Mouse (Mus musculus): Measurements from ENCODE around the gene Fcho1.
"Not testable (repeated sequence)": the region's sequence is repeated elsewhere in the genome, so short reads cannot be mapped to it uniquely, and the experiment has no call there.

The Fcho1 gene

GRCm38 (mm10) chr8:71725122-71725924 is at the start of gene Fcho1:
TSS of gene Fcho1 (minus strand) at chr8:71725716.
- peak; percentile 92 for DNase-seq (ENCODE audit: low spot score)

GRCm38 (mm10) chr8:71771336-71771735 is 45.8 kb upstream of the Fcho1 start:
- DNase-seq (ENCODE audit: low spot score), result no peak

GRCm38 (mm10) chr8:71758816-71759215 is 33.3 kb upstream of the Fcho1 start:
- DNase-seq (ENCODE audit: low spot score), result no peak

GRCm38 (mm10) chr8:71752881-71753552 is 27.5 kb upstream of the Fcho1 start:
- DNase-seq (ENCODE audit: low spot score), result not testable (repeated sequence)

GRCm38 (mm10) chr8:71752263-71752662 is 26.7 kb upstream of the Fcho1 start:
- not testable (repeated sequence) for DNase-seq (ENCODE audit: low spot score)

- peak; percentile 78 for DNase-seq (ENCODE audit: low spot score)
These were observed 25.9 kb upstream of the Fcho1 start for GRCm38 (mm10) chr8:71751337-71751886.

- not testable (repeated sequence) for DNase-seq (ENCODE audit: low spot score)
These were observed 24.0 kb upstream of the Fcho1 start for GRCm38 (mm10) chr8:71749321-71750075.

GRCm38 (mm10) chr8:71747082-71747481 is 21.6 kb upstream of the Fcho1 start:
- not testable (repeated sequence) for DNase-seq (ENCODE audit: low spot score)

- DNase-seq (ENCODE audit: low spot score), result no peak
These were observed 19.8 kb upstream of the Fcho1 start for GRCm38 (mm10) chr8:71745322-71745721.

GRCm38 (mm10) chr8:71742783-71743182 is 17.3 kb upstream of the Fcho1 start:
- DNase-seq (ENCODE audit: low spot score), result no peak

- peak; percentile 46 for DNase-seq (ENCODE audit: low spot score)
These were observed 16.2 kb upstream of the Fcho1 start for GRCm38 (mm10) chr8:71741687-71742114.

GRCm38 (mm10) chr8:71741226-71741625 is 15.7 kb upstream of the Fcho1 start:
- no peak for DNase-seq (ENCODE audit: low spot score)

GRCm38 (mm10) chr8:71738316-71738715 is 12.8 kb upstream of the Fcho1 start:
- not testable (repeated sequence) for DNase-seq (ENCODE audit: low spot score)

GRCm38 (mm10) chr8:71731652-71732230 is 6.2 kb upstream of the Fcho1 start:
- no peak for DNase-seq (ENCODE audit: low spot score)

- no peak for DNase-seq (ENCODE audit: low spot score)
These were observed 3.5 kb upstream of the Fcho1 start for GRCm38 (mm10) chr8:71728826-71729620.

- DNase-seq (ENCODE audit: low spot score), result no peak
These were observed 2.8 kb upstream of the Fcho1 start for GRCm38 (mm10) chr8:71728240-71728785.

- no peak for DNase-seq (ENCODE audit: low spot score)
These were observed 1.1 kb downstream of the Fcho1 start for GRCm38 (mm10) chr8:71724389-71724788.

- no peak for DNase-seq (ENCODE audit: low spot score)
These were observed 2.4 kb downstream of the Fcho1 start for GRCm38 (mm10) chr8:71723047-71723551.

- DNase-seq (ENCODE audit: low spot score), result peak; percentile 91
These were observed 5.5 kb downstream of the Fcho1 start for GRCm38 (mm10) chr8:71719928-71720457.

GRCm38 (mm10) chr8:71719218-71719617 is 6.3 kb downstream of the Fcho1 start:
- no peak for DNase-seq (ENCODE audit: low spot score)

All from retina, embryonic 14.5 days (tissue).